Mouse (Mus musculus): ENCODE data around the gene Cyld.

Gene Cyld

GRCm38 (mm10) chr8:88792691-88793323 lies 96.0 kb downstream of the Cyld start:
- DNase-seq (ENCODE audit: low spot score in 2 of 2), result no peak

- no peak for DNase-seq (ENCODE audit: low spot score in 2 of 2)
Observed at GRCm38 (mm10) chr8:88793324-88793722, 96.5 kb downstream of the Cyld start.

- DNase-seq (ENCODE audit: low spot score in 2 of 2), result no peak
Observed at GRCm38 (mm10) chr8:88793746-88794614, 97.2 kb downstream of the Cyld start.

- DNase-seq (ENCODE audit: low spot score in 2 of 2), result no peak
Observed at GRCm38 (mm10) chr8:88794615-88794907, 97.7 kb downstream of the Cyld start.

GRCm38 (mm10) chr8:88795896-88796295 lies 99.1 kb downstream of the Cyld start:
- DNase-seq (ENCODE audit: low spot score in 2 of 2), result no peak

GRCm38 (mm10) chr8:88796651-88797050 lies 99.8 kb downstream of the Cyld start:
- no peak for DNase-seq (ENCODE audit: low spot score in 2 of 2)
